Mouse (Mus musculus): Measurements from ENCODE around the gene Steap3.

The Steap3 gene

DNA sequence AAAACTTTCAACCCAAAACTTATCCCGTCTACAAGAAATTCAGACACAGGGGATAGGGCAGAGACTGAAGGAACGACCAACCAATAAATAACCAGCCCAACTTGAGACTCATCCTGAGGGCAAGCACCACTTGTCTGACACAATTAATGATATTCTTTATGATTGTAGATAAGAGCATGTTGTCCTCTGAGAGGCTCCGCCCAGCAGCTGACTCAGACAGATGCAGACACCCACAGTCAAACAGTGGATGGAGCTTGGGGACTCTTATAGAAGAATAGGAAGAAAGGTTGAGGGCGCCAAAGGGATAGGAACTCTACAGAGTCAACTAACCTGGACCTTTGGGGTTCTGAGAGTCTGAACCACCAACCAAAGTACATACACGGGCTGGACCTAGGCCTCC, 22.7 kb downstream of the Steap3 start:
- no peak for DNase-seq

GRCm38 (mm10) chr1:120248156-120248555, 24.3 kb downstream of the Steap3 start:
- DNase-seq: peak; percentile 18

- DNase-seq: no peak
These were observed 25.2 kb downstream of the Steap3 start for GRCm38 (mm10) chr1:120247351-120247750.

- DNase-seq: no peak
These were observed 25.6 kb downstream of the Steap3 start for GRCm38 (mm10) chr1:120246946-120247345.

DNA sequence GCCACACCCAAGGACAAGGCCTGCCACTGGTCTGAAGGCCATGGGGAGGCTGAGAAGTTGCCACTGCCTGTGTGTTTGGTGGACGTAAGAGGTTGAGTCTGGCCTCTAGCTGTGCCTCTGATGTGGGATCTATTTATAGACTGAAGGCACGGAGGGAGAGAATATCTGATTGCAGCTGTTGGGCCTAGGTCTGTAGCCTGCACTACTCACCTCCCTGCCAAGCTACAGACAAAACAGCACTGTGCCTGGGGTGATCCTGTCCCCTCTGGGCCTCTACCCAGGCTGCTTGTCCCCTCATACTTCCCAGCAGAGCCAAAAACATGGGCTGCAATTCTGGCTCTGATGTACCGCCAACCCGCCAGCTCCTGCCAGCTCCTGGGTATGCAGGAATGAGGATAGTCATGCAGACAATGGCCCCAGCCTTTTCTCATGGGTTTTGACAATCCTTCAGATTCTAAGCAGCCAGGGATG, 26.8 kb downstream of the Steap3 start:
- peak; percentile 44 for DNase-seq

DNA sequence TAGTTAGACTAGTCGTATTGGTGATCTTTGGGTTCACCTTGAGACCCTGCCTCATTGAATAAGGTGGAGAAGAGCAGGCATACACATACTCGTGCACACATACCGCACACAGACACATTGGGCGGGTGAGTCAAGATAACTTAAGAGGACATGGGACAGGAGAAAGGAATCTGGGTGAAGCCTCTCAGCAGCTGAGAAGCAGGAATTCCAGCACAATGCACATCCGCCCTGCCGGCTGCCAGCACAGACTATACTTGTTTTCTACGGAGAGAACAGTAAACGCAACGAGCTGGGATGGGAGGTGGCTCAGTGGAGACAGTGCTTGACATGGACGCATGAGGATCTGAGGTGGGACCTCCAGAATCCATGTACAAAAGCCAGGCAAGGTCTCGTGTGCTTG, 27.9 kb downstream of the Steap3 start:
- no peak for DNase-seq

DNA sequence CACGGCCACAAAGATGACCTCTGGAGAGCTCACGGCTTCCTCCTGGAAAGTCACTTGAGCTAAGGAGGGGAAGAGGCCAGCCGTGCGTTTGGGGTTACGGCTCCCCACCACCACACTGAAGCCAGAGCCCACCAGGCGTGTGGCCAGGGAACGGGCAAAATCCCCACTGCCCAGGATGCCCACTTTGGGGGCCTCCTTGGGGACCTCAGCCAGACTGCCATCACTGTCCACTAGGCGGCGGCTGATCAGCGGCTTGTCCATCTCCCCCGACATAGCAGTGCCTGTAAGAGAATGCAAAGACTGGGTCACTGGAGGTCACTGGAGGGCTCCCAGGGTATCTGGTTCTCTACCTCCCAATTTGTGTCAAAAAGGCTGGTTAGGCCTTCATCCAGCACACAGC, 28.5 kb downstream of the Steap3 start:
- no peak for DNase-seq

- DNase-seq: no peak
These were observed 35.4 kb downstream of the Steap3 start for GRCm38 (mm10) chr1:120237068-120237467.

- DNase-seq: no peak
These were observed 36.1 kb downstream of the Steap3 start for GRCm38 (mm10) chr1:120236424-120236823.

DNA sequence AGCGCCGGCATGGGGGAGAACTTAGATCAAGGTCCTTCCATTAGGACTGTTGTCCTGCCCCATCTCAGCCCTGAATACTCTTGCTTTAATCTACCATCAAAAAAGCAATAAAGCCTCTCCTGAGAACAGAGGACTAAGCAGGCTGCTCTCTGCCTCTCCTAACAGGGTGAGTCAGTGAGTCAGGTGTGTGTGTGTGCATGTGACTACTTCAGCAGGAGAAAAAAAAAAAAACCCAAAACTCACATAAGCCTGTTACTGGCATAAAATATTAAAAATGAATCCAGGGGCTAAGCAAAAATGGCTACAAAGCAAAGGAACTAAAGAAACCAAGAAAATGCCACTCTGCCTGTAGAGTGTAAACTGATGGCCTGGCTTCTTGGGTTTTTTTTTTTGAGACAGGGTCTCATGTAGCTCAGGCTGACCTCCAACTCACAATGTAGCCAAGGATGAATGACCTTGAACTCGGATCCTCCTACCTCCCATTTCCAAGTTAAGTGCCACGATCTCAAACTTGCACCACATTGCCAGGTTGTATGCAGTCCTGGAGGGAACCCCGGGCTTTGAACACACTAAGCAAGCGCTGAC, 36.8 kb downstream of the Steap3 start:
- no peak for DNase-seq

- no peak for DNase-seq
These were observed 40.3 kb downstream of the Steap3 start for GRCm38 (mm10) chr1:120232170-120232569.

DNA sequence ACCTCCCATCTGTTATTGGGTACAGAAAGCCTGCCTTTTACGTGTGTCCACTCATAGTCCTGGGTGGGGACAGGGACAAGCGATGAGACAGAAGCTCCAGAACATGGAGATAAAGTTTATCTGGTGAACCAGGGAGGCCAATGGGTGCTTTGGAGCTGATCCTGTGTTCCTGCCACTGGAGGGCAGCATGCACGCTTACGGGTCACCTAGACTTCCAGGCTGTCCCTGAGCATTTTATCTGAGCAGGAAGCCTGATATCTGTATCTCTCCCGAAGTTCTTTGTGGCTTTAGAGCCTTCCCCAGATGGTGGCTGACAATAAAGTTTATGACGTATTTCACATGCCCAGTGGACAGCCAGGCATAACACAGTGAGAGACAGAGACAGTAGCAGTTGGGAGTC, 41.2 kb downstream of the Steap3 start:
- no peak for DNase-seq

GRCm38 (mm10) chr1:120229723-120230471, 42.6 kb downstream of the Steap3 start:
- no peak for DNase-seq

DNA sequence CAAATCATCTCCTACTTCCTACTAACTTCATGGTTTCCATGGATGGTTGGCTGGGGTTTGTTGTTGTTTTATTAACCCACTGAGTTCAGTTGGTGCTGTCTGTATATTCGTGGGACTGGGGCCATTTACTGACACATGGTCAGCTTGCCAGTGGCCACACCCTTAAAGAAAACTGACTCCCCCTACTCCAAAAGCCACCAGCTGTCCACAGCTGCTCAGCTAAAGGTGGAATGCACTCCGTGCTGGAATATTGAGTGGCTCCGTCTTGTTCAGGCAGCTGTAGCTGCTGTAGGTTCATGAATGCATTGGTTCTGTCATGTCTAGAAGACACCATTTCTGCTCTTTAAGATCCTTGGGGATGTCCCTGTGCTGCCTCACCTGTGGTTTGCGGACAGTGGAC, 48.9 kb downstream of the Steap3 start:
- DNase-seq: no peak

DNA sequence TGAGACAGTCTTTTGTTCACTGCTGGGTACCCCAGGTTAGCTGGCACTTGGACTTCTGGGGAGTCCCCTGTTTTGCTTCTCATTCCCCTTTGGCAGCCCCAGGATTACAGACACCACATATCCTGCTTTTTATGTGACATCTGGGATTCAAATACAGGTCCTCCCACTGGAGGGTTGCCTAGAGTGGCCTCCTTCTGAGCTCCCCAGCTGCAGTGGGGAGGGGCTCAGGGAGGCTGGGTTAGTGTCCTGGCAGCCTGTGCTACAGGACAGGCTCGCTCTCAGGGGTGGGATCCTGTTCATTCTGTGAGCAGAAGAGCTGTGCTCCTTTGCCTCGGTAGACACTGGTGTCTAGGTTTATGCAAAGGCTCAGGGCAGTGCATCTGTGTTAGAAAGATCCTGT, 51.2 kb downstream of the Steap3 start:
- no peak for DNase-seq

GRCm38 (mm10) chr1:120220841-120221240, 51.7 kb downstream of the Steap3 start:
- DNase-seq: no peak

GRCm38 (mm10) chr1:120208502-120209230, 63.8 kb downstream of the Steap3 start:
- no peak for DNase-seq

DNA sequence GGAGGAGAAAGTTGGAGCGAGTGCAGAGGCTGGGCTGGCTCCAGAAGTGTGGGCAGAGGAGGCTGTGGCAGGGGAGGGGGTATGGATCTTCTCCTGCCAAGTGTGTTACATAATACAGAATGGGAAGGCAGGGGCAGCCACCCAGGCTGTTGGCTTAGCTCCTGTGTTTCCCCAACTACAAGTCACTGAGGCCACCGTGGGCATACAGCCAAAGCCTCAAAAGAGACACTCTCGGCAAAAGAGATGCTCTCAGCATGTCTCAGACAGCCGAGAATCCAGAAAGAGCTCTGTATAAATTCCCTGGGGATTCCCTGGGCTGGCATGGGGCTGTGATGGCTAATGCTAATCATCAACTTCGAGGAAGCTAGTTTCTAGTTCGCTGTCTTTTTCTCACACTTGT, 64.9 kb downstream of the Steap3 start:
- DNase-seq: peak; percentile 47

DNA sequence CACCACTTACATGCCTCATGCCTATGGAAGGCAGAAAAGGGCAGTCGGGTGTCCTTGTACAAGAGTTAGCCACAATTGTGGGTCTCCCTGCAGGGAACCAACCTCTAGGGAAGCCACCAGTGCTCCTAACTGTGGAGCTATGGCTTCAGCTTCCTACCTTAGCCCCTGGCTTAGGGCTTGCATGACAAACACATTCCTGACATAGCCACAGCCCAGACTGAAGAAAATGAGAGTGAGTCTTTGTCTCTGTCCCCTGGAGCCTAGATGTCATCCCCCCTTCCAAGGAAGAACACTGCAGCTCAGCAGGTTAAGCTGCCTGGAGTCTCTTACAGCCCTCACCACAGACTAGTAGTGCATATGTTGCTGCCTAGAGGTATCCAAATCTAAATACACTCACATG, 67.7 kb downstream of the Steap3 start:
- no peak for DNase-seq

DNA sequence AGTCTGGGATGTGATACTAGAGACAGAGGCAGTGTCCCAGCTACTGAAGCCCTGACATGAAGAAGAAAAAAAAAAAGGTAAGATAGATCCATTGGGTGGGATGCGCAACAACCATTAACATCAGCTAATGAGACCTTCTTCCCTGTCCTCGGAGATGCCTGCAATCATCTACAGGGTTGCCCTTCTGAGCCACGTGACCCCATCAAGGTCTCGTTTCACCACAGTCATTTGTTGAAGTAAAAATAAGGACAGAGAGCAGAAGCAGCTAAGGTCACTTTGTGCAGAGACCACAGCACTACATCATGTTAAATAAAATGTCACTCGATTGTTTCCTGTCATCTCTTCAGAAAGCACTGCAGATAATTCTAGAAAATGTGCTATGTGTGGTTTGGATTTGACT, 68.7 kb downstream of the Steap3 start:
- no peak for DNase-seq

DNA sequence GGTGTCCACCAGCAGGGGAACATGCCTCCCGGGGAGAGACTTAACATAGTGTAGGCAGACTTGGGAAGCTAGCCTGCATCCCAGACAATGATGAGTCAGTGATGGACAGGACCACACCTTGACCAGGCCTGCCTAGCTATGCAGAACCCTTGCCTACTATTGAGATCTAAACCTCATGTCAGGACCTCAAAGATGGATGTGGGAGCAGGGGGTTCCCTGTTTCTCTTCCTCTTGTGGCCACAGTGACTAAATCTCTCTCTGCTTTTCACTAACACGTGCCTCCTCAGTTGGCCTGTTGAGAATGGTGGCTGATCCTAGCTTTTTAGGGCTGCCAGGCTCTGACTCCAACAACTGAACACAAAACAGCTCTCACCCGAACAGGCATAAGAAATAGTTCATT, 70.0 kb downstream of the Steap3 start:
- DNase-seq: no peak

DNA sequence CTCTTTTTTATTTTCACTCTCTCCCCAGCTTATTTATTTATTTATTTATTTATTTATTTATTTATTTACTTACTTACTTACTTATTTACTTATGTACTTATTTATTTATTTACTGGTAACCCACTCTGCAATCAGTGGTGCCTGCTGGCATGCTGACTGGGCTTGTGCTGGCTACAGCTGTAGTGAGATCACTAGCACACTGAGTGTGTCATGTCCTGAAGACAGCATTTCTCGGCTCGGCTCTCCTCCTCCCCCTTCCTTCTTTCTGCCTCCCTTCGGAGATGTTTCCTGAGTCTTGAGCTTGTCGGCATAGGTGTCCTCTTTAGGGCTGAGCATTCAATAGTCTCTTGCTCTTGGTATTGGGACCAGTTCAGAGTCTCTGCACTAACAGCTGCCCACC, 73.6 kb downstream of the Steap3 start:
- no peak for DNase-seq

- no peak for DNase-seq
These were observed 74.4 kb downstream of the Steap3 start for GRCm38 (mm10) chr1:120198151-120198550.

GRCm38 (mm10) chr1:120197189-120197588, 75.3 kb downstream of the Steap3 start:
- DNase-seq: peak; percentile 82
